Mouse (Mus musculus): ENCODE measurements around the gene Zfp575.
"Not testable (repeated sequence)": the region's sequence is repeated elsewhere in the genome, so short reads cannot be mapped to it uniquely, and the experiment has no call there.

DNA sequence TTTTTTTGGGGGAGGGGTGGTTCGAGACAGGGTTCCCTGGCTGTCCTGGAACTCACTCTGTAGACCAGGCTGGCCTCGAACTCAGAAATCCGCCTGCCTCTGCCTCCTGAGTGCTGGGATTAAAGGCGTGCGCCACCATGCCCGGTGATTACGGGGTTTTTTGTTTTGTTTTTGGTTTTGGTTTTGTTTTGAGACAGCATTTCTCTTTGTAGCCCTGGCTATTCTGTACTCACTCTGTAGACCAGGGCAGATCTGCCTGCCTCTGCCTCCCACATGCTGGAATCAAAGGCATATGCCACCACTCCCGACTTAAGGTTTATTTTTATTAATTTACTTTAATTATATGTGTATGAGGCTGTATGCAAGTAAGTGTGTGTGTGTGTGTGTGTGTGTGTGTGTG lies 30.9 kb upstream of the Zfp575 start:
- not testable (repeated sequence) for TF ChIP-seq CTCF (IDR thresholded peaks at IDR 0.05; ENCODE audit: insufficient read depth, low read length); POLR2A (IDR thresholded peaks at IDR 0.05; ENCODE audit: borderline replicate concordance, extremely low read depth, low read depth, low read length)

Measured in lung, adult 2 months (tissue).